Mouse (Mus musculus): ENCODE data around the gene Gca. TPM values are rescaled to one million over a fixed set of nuclear protein-coding genes. Genes with fewer than 3 reads are reported as not detected.
A peak's percentile ranks its signal among the peaks of the same experiment; 100 is the strongest.

The Gca gene
- polyA plus RNA-seq, 1 experiment from 2014 or later = 4.9 TPM

GRCm38 (mm10) chr2:62643405-62644305, 20.4 kb upstream of the Gca start:
- no peak overlapping the region for H3K27ac ChIP-seq (ENCODE audit: low read depth, low read length)
- 54% methylated on average over 21 of the region's 21 CpGs for WGBS
- H3K4me3 ChIP-seq (ENCODE audit: low read depth, low read length) = no peak overlapping the region
- H3K4me1 ChIP-seq (replicated peaks; ENCODE audit: control insufficient read depth, insufficient read depth, low read length) = no peaks in the 10 kb centered on the region; the same call in 1 of the 2 replicates
- H3K4me2 ChIP-seq (ENCODE audit: low read depth, low read length, severe bottlenecking) = no peak overlapping the region
- DNase-seq (ENCODE audit: low spot score) = peak; percentile 64
- no peak overlapping the region for H3K9ac ChIP-seq (ENCODE audit: low read length)
- no peaks in the 10 kb centered on the region for H3K9me3 ChIP-seq (ENCODE audit: control insufficient read depth, low read length)
- no peaks in the 10 kb centered on the region for H3K36me3 ChIP-seq (ENCODE audit: control insufficient read depth, insufficient read depth, low read length)
- H3K27me3 ChIP-seq (ENCODE audit: control insufficient read depth, insufficient read depth, low read length) = no peaks in the 10 kb centered on the region
- ATAC-seq (replicated peaks; ENCODE audit: low FRiP score) = 0 out of 2 replicates have a peak, but pooled peaks have one; percentile 19

- WGBS = 87% methylated on average over 5 of the region's 5 CpGs
- ATAC-seq (replicated peaks; ENCODE audit: low FRiP score) (no peak), DNase-seq (ENCODE audit: low spot score) (no peak)
- H3K9me3 ChIP-seq (ENCODE audit: control insufficient read depth, low read length) = no peaks in the 10 kb centered on the region
- no peak overlapping the region for H3K4me3 ChIP-seq (ENCODE audit: low read depth, low read length)
- no peaks in the 10 kb centered on the region for H3K36me3 ChIP-seq (ENCODE audit: control insufficient read depth, insufficient read depth, low read length)
- H3K9ac ChIP-seq (ENCODE audit: low read length) = no peak overlapping the region
- no peaks in the 10 kb centered on the region for H3K27me3 ChIP-seq (ENCODE audit: control insufficient read depth, insufficient read depth, low read length)
- H3K4me2 ChIP-seq (ENCODE audit: low read depth, low read length, severe bottlenecking) = no peak overlapping the region
- H3K4me1 ChIP-seq (replicated peaks; ENCODE audit: control insufficient read depth, insufficient read depth, low read length) = no peaks in the 10 kb centered on the region; the same call in 1 of the 2 replicates
- H3K27ac ChIP-seq (ENCODE audit: low read depth, low read length) = no peak overlapping the region
Measured at GRCm38 (mm10) chr2:62644891-62645290, 19.2 kb upstream of the Gca start.

- Histone ChIP-seq H3K27ac (ENCODE audit: low read depth, low read length) (no peak overlapping the region), H3K27me3 (ENCODE audit: control insufficient read depth, insufficient read depth, low read length) (no peaks in the 10 kb centered on the region), H3K4me1 (replicated peaks; ENCODE audit: control insufficient read depth, insufficient read depth, low read length) (no peaks in the 10 kb centered on the region; the same call in 1 of the 2 replicates), H3K4me2 (ENCODE audit: low read depth, low read length, severe bottlenecking) (peak overlapping the region; percentile 70), H3K36me3 (ENCODE audit: control insufficient read depth, insufficient read depth, low read length) (no peaks in the 10 kb centered on the region), H3K9me3 (ENCODE audit: control insufficient read depth, low read length) (no peaks in the 10 kb centered on the region), H3K4me3 (ENCODE audit: low read depth, low read length) (peak overlapping the region; percentile 42), H3K9ac (ENCODE audit: low read length) (peak overlapping the region; percentile 60)
- 31% methylated on average over 12 of the region's 12 CpGs for WGBS
- DNase-seq (ENCODE audit: low spot score) = peak; percentile 60
- ATAC-seq (replicated peaks; ENCODE audit: low FRiP score) = peak; percentile 49
Measured at GRCm38 (mm10) chr2:62645475-62645874, 18.6 kb upstream of the Gca start.

- Histone ChIP-seq H3K36me3 (ENCODE audit: control insufficient read depth, insufficient read depth, low read length) (no peaks in the 10 kb centered on the region), H3K9ac (ENCODE audit: low read length) (peak within 1 kb of the TSS; percentile 60), H3K4me1 (replicated peaks; ENCODE audit: control insufficient read depth, insufficient read depth, low read length) (no peaks in the 10 kb centered on the region; the same call in 1 of the 2 replicates), H3K4me2 (ENCODE audit: low read depth, low read length, severe bottlenecking) (peak within 1 kb of the TSS; percentile 70), H3K9me3 (ENCODE audit: control insufficient read depth, low read length) (no peaks in the 10 kb centered on the region), H3K27me3 (ENCODE audit: control insufficient read depth, insufficient read depth, low read length) (no peaks in the 10 kb centered on the region), H3K4me3 (ENCODE audit: low read depth, low read length) (peak within 1 kb of the TSS; percentile 42), H3K27ac (ENCODE audit: low read depth, low read length) (no peak within 1 kb of the TSS)
- DNase-seq (ENCODE audit: low spot score) = peak; percentile 83
- ATAC-seq (replicated peaks; ENCODE audit: low FRiP score) = peak; percentile 89
- under 1% methylated on average over 30 of the region's 30 CpGs for WGBS
Measured at GRCm38 (mm10) chr2:62646014-62646645, 18.0 kb upstream of the Gca start, which contains the start of gene Ifih1. TSS of gene Ifih1 (minus strand) at chr2:62646255.

GRCm38 (mm10) chr2:62646671-62647289, 17.3 kb upstream of the Gca start:
- no peaks in the 10 kb centered on the region for H3K36me3 ChIP-seq (ENCODE audit: control insufficient read depth, insufficient read depth, low read length)
- ATAC-seq (replicated peaks; ENCODE audit: low FRiP score) = peak; percentile 32; the same call in 1 of the 2 replicates
- no peak overlapping the region for H3K27ac ChIP-seq (ENCODE audit: low read depth, low read length)
- H3K4me3 ChIP-seq (ENCODE audit: low read depth, low read length) = peak overlapping the region; percentile 42
- no peaks in the 10 kb centered on the region; the same call in 1 of the 2 replicates for H3K4me1 ChIP-seq (replicated peaks; ENCODE audit: control insufficient read depth, insufficient read depth, low read length)
- H3K9ac ChIP-seq (ENCODE audit: low read length) = peak overlapping the region; percentile 60
- H3K4me2 ChIP-seq (ENCODE audit: low read depth, low read length, severe bottlenecking) = peak overlapping the region; percentile 70
- 10% methylated on average over 6 of the region's 6 CpGs for WGBS
- no peaks in the 10 kb centered on the region for H3K27me3 ChIP-seq (ENCODE audit: control insufficient read depth, insufficient read depth, low read length)
- no peak for DNase-seq (ENCODE audit: low spot score)
- H3K9me3 ChIP-seq (ENCODE audit: control insufficient read depth, low read length) = no peaks in the 10 kb centered on the region

GRCm38 (mm10) chr2:62651890-62652289, 12.2 kb upstream of the Gca start:
- no peak overlapping the region for H3K9ac ChIP-seq (ENCODE audit: low read length)
- no peaks in the 10 kb centered on the region for H3K9me3 ChIP-seq (ENCODE audit: control insufficient read depth, low read length)
- H3K4me2 ChIP-seq (ENCODE audit: low read depth, low read length, severe bottlenecking) = no peak overlapping the region
- H3K4me1 ChIP-seq (replicated peaks; ENCODE audit: control insufficient read depth, insufficient read depth, low read length) = no peaks in the 10 kb centered on the region
- no peaks in the 10 kb centered on the region for H3K27me3 ChIP-seq (ENCODE audit: control insufficient read depth, insufficient read depth, low read length)
- H3K27ac ChIP-seq (ENCODE audit: low read depth, low read length) = no peak overlapping the region
- H3K4me3 ChIP-seq (ENCODE audit: low read depth, low read length) = no peak overlapping the region
- no peaks in the 10 kb centered on the region for H3K36me3 ChIP-seq (ENCODE audit: control insufficient read depth, insufficient read depth, low read length)
- no peak for DNase-seq (ENCODE audit: low spot score)
- 85% methylated on average over 4 of the region's 4 CpGs for WGBS
- ATAC-seq (replicated peaks; ENCODE audit: low FRiP score) = no peak

GRCm38 (mm10) chr2:62652466-62652865, 11.6 kb upstream of the Gca start:
- Histone ChIP-seq H3K9me3 (ENCODE audit: control insufficient read depth, low read length) (no peaks in the 10 kb centered on the region), H3K27ac (ENCODE audit: low read depth, low read length) (no peak overlapping the region), H3K27me3 (ENCODE audit: control insufficient read depth, insufficient read depth, low read length) (no peaks in the 10 kb centered on the region), H3K4me1 (replicated peaks; ENCODE audit: control insufficient read depth, insufficient read depth, low read length) (no peaks in the 10 kb centered on the region), H3K4me3 (ENCODE audit: low read depth, low read length) (no peak overlapping the region), H3K4me2 (ENCODE audit: low read depth, low read length, severe bottlenecking) (no peak overlapping the region), H3K36me3 (ENCODE audit: control insufficient read depth, insufficient read depth, low read length) (no peaks in the 10 kb centered on the region), H3K9ac (ENCODE audit: low read length) (no peak overlapping the region)
- no peak for DNase-seq (ENCODE audit: low spot score)
- 84% methylated on average over 4 of the region's 4 CpGs for WGBS
- no peak for ATAC-seq (replicated peaks; ENCODE audit: low FRiP score)

GRCm38 (mm10) chr2:62654519-62655338, 9.4 kb upstream of the Gca start:
- no peak overlapping the region for H3K9ac ChIP-seq (ENCODE audit: low read length)
- 51% methylated on average over 7 of the region's 7 CpGs for WGBS
- ATAC-seq (replicated peaks; ENCODE audit: low FRiP score) (peak; percentile 71), DNase-seq (ENCODE audit: low spot score) (no peak)
- no peak overlapping the region for H3K4me2 ChIP-seq (ENCODE audit: low read depth, low read length, severe bottlenecking)
- H3K4me3 ChIP-seq (ENCODE audit: low read depth, low read length) = no peak overlapping the region
- no peaks in the 10 kb centered on the region for H3K4me1 ChIP-seq (replicated peaks; ENCODE audit: control insufficient read depth, insufficient read depth, low read length)
- no peak overlapping the region for H3K27ac ChIP-seq (ENCODE audit: low read depth, low read length)
- H3K9me3 ChIP-seq (ENCODE audit: control insufficient read depth, low read length) = no peaks in the 10 kb centered on the region
- no peaks in the 10 kb centered on the region for H3K27me3 ChIP-seq (ENCODE audit: control insufficient read depth, insufficient read depth, low read length)
- H3K36me3 ChIP-seq (ENCODE audit: control insufficient read depth, insufficient read depth, low read length) = no peaks in the 10 kb centered on the region

Measured in forebrain, embryonic 11.5 days (tissue).